Mouse (Mus musculus): ENCODE measurements around the gene Gucd1. TPM values are rescaled to one million over a fixed set of nuclear protein-coding genes. Genes with fewer than 3 reads are reported as not detected.
"Not testable (repeated sequence)": the region's sequence is repeated elsewhere in the genome, so short reads cannot be mapped to it uniquely, and the experiment has no call there.

Gene Gucd1
- total RNA-seq, 2 experiments from 2014 or later, result 15.4 to 20.1 TPM

- not testable (repeated sequence) for ATAC-seq (replicated peaks; ENCODE audit: poor library complexity, severe bottlenecking)
Observed at GRCm38 (mm10) chr10:75505928-75506327, 11.8 kb downstream of the Gucd1 start.

- 0 out of 2 replicates have a peak, but pooled peaks have one; percentile 1 for ATAC-seq (replicated peaks; ENCODE audit: poor library complexity, severe bottlenecking)
Observed at GRCm38 (mm10) chr10:75505130-75505495, 12.7 kb downstream of the Gucd1 start.

GRCm38 (mm10) chr10:75504234-75505129 is 13.3 kb downstream of the Gucd1 start:
- peak; percentile 85 for ATAC-seq (replicated peaks; ENCODE audit: poor library complexity, severe bottlenecking)

GRCm38 (mm10) chr10:75503692-75504091 is 14.1 kb downstream of the Gucd1 start:
- ATAC-seq (replicated peaks; ENCODE audit: poor library complexity, severe bottlenecking), result 0 out of 2 replicates have a peak, but pooled peaks have one; percentile 18

- ATAC-seq (replicated peaks; ENCODE audit: poor library complexity, severe bottlenecking), result no peak
Observed at GRCm38 (mm10) chr10:75501641-75502040, 16.1 kb downstream of the Gucd1 start.

- no peak for ATAC-seq (replicated peaks; ENCODE audit: poor library complexity, severe bottlenecking)
Observed at GRCm38 (mm10) chr10:75500345-75500744, 17.4 kb downstream of the Gucd1 start.

GRCm38 (mm10) chr10:75499791-75500190 is 18.0 kb downstream of the Gucd1 start:
- ATAC-seq (replicated peaks; ENCODE audit: poor library complexity, severe bottlenecking), result no peak

GRCm38 (mm10) chr10:75499214-75499613 is 18.6 kb downstream of the Gucd1 start:
- ATAC-seq (replicated peaks; ENCODE audit: poor library complexity, severe bottlenecking), result peak; percentile 85

GRCm38 (mm10) chr10:75495921-75496320 is 21.9 kb downstream of the Gucd1 start:
- no peak for ATAC-seq (replicated peaks; ENCODE audit: poor library complexity, severe bottlenecking)

GRCm38 (mm10) chr10:75495304-75495703 is 22.5 kb downstream of the Gucd1 start:
- no peak for ATAC-seq (replicated peaks; ENCODE audit: poor library complexity, severe bottlenecking)

- peak; percentile 64 for ATAC-seq (replicated peaks; ENCODE audit: poor library complexity, severe bottlenecking)
Observed at GRCm38 (mm10) chr10:75491936-75492262, 25.9 kb downstream of the Gucd1 start.

- ATAC-seq (replicated peaks; ENCODE audit: poor library complexity, severe bottlenecking), result no peak
Observed at GRCm38 (mm10) chr10:75491234-75491935, 26.4 kb downstream of the Gucd1 start.

- ATAC-seq (replicated peaks; ENCODE audit: poor library complexity, severe bottlenecking), result peak; percentile 80
Observed at GRCm38 (mm10) chr10:75490731-75491130, 27.0 kb downstream of the Gucd1 start.

GRCm38 (mm10) chr10:75489522-75489921 is 28.2 kb downstream of the Gucd1 start:
- ATAC-seq (replicated peaks; ENCODE audit: poor library complexity, severe bottlenecking), result no peak

GRCm38 (mm10) chr10:75487131-75487530 is 30.6 kb downstream of the Gucd1 start:
- no peak for ATAC-seq (replicated peaks; ENCODE audit: poor library complexity, severe bottlenecking)

GRCm38 (mm10) chr10:75486086-75486979 is 31.4 kb downstream of the Gucd1 start:
- ATAC-seq (replicated peaks; ENCODE audit: poor library complexity, severe bottlenecking), result peak; percentile 61

- ATAC-seq (replicated peaks; ENCODE audit: poor library complexity, severe bottlenecking), result peak; percentile 62
Observed at GRCm38 (mm10) chr10:75484767-75485166, 33.0 kb downstream of the Gucd1 start.

- ATAC-seq (replicated peaks; ENCODE audit: poor library complexity, severe bottlenecking), result no peak
Observed at GRCm38 (mm10) chr10:75484066-75484465, 33.7 kb downstream of the Gucd1 start.

GRCm38 (mm10) chr10:75482919-75483483 is 34.8 kb downstream of the Gucd1 start:
- ATAC-seq (replicated peaks; ENCODE audit: poor library complexity, severe bottlenecking), result no peak

GRCm38 (mm10) chr10:75482271-75482670 is 35.5 kb downstream of the Gucd1 start:
- ATAC-seq (replicated peaks; ENCODE audit: poor library complexity, severe bottlenecking), result no peak
